Mouse (Mus musculus): ENCODE measurements around the gene B230118H07Rik.

DNA sequence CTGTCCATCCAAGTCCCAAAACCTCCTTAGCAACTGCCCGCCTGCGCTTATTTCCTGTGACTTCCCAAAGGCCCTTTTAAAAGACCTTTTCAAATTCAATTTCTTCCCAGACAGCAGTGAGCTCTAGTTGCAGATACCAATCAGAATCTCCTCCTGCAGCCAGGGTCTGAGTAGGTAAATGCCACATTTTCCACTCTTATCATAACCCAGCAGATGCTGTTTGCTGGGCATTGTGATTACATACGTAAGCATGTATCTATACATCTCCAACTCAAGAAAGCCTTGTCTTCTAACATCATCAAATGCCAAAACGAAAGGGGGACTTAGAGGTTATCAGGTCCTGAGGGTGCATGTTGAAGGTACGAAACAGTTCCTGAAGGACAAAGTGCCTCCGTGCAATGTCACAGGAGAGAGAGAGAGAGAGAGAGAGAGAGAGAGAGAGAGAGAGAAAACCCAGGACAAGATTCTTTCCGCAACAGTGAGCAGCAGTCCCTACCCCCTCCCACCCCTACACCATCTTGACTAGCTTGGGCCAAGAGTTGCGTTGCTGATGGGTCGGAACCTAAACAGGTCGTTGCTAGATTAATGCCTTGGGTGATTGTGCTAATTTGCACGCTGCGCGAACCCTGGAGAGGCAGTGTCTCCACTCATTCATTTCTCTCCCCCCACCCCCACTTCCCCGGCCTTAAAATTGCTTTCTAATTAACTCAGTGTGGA lies 3.0 kb upstream of the B230118H07Rik start:
- TF ChIP-seq CTCF (IDR thresholded peaks at IDR 0.05; ENCODE audit: control insufficient read depth, insufficient read depth, insufficient replicate concordance, low read depth, low read length) (no peak), POLR2A (IDR thresholded peaks at IDR 0.05; ENCODE audit: control insufficient read depth, low read depth, low read length) (no peak)

Data from testis, adult 2 months (tissue).